Mouse (Mus musculus) gonadal fat pad, adult 2 months (tissue): ENCODE measurements around the gene Stra6l. TPM values are rescaled to one million over a fixed set of nuclear protein-coding genes. Genes with fewer than 3 reads are reported as not detected.

ENCODE experiments used
- DNase-seq: peaks from one replicate; pipeline ENCODE4 v3.0.0-alpha.2; 2012; ENCODE audit warnings: low read depth
- polyA plus RNA-seq: library from polyadenylated mRNA; depleted of rRNA; stranded (reverse); fragments of >200 nt; gene quantifications from 2 replicates; pipeline ENCODE4 v1.2.3, GENCODE M21; 2012

Gene Stra6l
- polyA plus RNA-seq, 1 experiment: 0.31 TPM

DNA sequence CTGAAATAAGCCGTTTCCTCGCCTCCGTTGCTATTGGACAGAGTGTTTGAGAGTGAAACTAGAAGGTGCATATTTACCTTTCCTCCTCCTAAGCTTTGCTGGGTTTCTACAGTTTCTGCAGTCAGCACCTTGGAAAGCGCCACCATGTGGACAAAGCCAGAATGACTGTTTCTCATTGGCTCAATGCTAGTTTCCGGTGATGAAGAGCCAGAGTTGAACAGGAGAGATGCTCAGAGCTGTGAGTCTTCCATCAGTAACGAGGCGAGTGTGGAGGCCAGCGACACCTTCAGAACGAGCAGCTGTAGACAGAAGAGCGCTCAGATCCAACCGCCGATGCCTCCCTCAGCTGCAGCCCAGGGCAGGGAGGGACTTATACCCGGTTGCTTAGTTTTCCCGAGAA is 4.1 kb upstream of the Stra6l start:
- no peak for DNase-seq

DNA sequence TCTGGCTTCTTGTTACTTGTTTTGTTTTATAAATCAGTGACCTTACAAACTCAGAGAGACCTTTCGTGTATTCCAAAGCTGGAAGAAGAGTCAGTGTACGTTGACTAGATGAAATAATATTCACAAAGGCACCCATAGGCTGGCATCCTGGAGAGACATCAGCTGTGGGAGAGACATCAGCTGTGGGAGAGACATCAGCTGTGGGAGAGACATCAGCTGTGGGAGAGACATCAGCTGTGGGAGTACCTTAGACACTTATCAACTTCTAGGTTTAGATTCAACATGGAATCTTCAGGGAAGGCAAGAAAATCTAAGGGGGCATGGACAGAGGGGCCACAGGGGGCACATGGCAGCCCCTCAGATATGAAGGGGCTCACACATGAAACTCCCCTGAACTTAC is 2.2 kb upstream of the Stra6l start:
- DNase-seq: no peak

DNA sequence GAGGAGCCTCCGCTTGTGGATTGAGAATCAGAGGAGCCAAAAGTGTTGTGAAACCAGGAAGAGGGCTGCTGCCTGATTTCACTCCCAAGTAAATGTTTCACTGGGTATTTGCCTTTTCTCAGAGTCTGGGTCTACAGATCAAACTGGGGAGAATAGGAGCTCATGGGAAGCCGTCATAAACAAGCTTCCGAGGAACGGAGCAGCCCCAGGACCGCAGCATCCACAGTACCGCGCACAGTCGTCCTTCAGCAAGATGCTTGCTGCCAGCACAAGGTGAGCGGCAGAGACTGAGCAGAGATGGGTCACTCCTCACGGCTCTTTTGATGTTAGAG is 327 bp downstream of the Stra6l start:
- DNase-seq: no peak

DNA sequence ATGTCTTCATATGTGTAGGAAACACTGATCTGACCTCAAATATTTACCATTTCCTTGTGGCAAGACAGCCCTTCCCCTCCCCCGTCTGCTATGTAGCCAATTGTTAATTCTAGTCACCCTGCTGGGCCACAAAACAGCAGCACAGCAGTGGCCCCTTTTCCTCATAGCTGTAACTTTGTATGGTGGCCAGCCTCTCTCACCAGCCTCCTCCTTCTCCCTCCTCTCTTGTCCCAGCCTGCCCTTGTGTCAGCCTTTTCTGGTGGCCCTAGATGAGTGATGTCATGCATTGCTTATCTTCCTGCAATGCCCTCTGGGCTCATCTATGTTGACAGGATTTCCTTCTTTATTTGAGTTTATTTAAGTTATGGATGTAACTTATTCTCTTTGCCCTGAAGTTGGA is 955 bp downstream of the Stra6l start:
- DNase-seq: no peak

DNA sequence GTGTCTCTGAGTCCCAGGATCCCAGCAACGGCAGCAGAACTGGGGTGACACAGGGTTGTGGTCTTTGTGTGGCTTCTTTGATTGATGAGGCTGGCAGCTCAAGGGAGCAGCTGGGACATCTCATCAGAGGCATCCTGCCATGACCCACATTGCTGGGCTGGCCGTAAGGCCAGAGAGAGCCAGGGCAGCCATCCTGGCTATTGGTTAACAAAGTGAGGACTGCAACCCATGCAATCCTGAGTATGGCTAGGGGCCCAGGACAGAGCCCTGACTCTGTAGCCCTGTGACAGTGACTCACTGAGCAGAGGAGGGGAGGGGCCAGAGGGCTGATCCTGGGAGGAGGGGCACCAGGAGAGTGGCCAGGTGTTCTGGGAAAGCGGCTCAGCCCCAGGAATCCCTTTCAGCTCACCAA is 3.2 kb downstream of the Stra6l start:
- no peak for DNase-seq

DNA sequence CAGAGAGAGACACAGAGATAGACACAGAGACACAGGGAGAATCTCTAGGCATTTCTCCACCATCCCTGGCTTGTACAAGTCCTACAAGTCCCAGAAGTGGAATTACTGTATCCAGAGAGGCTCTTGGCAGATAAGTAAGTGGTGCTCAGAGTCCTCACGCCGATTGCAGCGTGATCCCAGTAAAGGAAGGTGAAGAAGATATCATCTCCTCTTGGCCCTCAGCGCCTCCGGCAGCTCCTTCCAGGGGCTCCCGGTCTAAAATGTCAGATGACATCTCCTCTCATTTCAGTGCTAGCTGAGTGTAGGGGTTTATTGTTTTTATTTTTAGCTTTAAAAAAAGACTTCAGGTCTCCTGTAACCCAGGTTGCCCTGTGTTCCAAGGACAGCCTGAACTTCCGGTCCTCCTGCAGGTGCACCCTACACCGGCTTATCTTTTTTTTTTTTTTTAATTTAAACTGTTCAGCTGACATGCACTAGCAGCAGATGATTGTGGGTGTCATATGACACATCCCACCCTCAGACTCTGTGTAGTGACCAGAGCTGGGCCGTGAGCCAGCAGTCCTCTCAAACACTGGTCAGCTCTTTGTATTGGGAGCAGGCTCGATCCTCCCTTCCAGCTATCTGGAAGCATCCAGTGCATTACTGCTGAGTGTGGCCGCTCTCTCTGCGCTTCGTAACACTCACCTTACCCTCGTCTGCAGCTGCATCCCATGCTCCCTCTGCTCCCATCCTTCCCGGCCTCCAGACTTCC is 5.2 kb downstream of the Stra6l start:
- no peak for DNase-seq

DNA sequence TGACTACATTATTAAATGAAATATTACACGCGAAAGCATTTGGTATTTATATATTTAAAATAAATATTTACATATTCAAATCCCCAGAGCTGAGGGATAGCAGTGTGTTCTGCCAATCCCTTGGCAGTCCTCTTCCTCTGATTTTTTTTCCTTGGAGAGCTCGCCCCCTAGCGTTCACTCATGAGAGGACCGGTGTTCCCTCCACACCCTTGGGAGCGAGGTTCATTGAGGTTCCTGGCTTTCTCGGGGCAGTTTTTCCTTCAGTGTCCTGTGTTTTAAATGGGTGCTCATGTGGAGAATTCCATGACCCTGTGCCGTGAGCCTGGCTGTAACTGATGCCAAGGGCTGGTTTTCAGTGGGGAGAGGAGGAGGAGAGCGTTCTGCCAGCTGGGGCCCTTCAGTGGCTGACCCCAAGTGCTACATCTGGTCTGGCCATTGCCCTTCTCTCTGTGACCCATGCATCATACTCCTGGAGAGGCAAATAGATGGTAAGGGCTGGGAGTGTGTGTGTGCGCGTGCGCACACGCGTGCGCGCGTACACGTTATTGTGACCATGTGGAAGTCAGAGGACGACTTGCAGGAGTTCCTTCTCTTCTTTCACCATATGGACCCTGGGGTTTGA is 7.5 kb downstream of the Stra6l start:
- DNase-seq: no peak

DNA sequence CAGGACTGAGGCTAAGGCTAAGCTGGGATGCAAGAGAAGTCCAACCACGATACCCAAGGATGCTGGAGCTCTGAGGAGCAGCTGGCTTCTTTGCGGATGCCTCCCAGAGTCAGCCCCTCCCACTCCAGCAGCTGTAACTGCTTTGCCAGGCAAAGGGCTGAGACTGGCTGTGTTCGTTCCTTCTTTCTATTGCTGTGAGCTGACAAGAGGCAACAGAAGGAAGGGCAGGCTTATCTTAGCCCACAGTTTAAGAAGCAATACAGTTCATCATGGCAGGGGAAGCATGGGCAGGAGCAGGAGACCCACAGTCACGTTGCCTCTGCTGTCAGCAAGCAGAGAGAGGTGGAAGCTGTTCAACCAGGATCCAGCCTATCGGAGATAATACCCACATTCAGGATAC is 12.7 kb downstream of the Stra6l start:
- DNase-seq: no peak

DNA sequence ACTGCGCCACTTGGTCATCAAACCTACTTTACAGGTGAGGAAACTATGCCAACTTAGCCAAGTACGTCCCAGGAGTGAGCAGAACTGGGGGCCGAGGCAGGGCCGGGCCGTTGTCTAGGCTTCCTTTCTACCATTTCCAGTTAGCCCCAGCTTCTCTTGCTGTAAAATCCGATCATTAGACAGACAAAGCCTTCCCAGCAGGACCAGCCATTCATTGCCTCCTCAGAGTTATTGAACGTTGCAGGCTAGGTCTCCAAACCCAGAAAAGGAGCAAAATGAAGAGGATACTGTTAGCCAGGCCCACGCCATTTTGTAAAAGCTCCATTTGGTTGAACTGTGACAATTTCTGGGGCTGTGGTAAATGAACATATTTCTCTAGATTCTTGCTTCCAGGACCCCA is 19.0 kb downstream of the Stra6l start:
- no peak for DNase-seq

DNA sequence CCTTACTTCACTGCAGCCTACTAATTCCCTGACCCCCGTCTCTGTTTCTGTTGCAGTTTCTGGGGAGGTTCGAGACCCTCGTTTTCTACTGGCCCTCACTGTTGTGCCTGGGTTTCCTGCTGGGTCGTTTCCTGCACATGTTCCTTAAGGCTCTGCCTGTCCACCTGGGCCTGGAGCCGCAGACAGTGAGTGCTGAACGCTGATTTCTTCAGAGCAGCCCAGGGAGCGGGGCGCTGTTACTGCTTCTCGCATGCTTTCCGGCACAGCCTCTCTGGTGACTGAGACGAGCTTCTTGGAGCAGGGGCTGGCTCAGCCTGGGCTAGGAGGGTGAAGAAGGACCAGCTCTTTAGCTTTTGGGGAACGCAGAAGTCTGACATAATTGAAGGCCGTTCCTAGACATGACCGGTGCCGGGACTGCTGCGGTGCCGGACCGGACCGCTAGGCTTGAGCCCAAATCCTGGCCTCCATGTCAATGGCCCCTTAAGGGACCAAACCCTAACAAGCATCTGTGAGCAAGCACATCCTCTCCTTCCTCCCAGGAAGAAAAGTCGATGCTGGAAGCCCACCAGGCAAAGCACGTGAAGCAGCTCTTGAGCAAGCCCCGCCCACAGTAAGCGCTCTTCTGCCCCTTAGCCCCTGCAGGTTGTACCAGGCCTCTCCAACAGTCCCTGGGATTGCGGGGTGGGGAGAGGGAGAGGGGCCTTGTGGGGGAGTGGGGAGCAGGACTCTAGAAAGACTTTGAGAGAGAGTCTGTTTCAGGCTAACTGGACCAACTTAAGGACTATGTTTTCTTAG is 20.8 kb downstream of the Stra6l start:
- DNase-seq: no peak

DNA sequence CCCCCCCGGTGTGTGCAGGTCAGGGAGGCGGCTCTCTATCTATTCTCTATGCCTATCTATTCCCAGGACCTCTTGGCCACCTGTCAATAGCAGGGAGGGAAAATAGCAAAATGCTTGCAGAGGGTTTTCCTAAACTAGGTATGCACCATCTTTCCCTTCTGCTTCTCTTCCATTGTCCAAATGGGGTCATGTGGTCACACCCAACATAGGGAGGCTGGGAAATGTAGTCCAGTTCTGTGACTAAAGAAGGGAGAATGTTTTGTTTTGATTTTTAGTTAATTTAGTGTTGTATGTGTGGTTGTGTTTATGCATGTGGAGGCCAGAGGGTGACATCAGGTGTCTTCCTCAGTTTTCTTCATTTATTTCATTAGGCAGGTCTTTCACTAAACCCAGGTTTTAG is 23.7 kb downstream of the Stra6l start:
- no peak for DNase-seq

DNA sequence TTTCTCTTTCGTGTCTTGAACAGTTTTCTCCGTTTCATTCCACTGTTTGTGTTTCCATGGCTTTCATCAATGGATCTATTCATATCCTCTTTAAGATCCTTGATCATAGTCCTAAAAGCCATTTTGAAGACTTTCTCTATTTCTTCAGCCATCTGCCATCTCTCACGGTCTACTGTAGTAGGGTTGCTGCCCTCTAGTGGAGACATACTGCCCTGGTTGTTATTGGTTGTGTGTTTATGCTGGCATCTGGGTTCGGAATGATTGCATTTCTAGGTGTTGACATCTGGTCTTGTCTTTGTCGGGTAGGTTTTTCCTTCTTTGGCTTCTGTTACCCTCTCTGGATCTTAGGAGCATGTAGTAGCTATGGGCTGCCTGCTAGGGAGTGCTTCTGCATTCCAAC is 30.5 kb downstream of the Stra6l start:
- peak; percentile 8 for DNase-seq

DNA sequence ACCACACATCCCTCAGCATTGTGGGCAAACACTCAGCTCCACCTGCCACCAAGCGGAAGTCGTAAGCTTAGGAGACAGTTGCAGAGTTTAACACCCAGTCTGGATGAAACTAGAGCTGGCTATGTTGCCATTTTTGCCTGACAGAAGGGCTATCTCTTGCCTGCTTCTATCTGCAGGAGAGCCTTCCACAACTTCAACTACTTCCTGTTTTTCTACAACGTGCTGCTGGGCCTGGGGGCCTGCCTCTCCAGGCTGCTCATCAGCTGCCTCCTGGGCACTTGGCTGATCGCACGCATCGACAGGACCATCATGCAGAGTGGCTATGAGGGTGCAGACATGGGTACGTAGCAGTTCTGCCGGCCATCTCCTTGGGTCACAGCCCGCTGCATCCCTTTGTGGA is 34.1 kb downstream of the Stra6l start:
- DNase-seq: no peak

DNA sequence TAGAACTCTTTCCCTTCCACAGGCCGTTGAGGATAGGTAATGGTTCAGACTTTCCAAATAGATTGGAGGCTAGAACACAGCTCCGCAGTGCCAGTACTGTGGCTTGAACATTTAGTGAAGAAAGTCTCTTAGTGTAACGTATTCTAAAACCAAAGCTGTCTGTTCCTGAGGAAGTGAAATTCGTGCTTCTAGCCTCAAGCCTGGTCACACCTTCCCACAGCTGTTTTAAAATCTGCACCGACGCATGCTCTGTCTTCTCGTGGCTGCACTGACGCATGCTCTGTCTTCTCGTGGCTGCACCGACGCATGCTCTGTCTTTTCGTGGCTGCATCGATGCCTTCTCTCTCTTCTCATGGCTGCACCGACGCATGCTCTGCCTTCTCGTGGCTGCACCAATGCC is 34.8 kb downstream of the Stra6l start:
- no peak for DNase-seq

DNA sequence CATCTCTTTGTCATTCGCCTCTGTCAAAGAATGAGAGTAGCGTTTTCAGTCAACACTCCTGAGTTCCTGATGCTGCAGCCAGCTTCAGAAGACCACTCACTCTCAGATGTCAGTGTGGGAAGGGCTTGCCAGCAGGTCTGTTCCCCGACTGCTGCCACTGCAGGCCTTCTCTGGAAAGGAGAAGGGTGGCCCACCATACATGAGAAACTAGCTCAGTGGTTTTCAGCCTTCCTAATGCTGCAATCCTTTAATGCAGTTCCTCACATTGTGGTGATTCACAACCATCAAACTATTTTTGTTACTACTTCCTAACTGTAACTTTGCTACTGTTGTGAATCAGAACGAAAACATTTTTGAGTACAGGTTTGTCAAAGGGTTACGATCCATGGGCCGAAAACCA is 41.0 kb downstream of the Stra6l start:
- DNase-seq: no peak

DNA sequence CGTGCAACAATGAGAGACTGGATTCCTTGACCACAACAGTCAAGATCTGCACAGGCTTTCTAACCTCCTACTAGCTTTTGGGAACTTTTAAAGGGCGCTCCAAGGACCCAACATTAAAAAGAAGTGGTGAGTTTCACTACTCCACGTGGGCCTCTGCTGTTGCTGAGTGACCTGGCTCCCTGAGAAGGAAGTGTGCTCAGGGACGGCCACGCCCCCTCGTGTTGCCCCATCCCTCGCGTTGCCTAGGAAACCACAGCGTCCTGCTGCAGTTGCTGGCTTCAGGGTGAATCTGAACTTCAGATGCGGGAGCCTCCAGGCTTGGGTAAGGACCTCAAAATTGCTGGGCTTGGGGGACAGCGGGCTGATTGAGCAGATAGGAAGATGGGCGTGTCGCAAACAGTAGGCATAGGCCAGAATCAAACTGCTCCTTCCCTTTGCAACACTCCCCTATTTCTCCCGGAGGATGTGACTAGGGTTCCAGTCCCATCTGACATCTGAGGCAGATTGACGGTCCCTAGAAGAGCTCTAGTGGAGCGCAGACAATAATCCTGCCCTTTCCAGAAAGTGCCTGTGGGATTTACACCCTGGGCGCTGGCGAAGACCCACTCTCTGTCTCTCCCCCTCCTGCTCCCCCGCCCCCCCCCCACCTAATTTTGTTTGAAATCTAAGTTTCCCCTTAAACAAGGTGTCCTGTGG is 41.8 kb downstream of the Stra6l start, which contains the start of gene Ccdc180:
TSS of gene Ccdc180 (plus strand) at position 238 of the 696 bp plus-strand sequence.
- DNase-seq: no peak

DNA sequence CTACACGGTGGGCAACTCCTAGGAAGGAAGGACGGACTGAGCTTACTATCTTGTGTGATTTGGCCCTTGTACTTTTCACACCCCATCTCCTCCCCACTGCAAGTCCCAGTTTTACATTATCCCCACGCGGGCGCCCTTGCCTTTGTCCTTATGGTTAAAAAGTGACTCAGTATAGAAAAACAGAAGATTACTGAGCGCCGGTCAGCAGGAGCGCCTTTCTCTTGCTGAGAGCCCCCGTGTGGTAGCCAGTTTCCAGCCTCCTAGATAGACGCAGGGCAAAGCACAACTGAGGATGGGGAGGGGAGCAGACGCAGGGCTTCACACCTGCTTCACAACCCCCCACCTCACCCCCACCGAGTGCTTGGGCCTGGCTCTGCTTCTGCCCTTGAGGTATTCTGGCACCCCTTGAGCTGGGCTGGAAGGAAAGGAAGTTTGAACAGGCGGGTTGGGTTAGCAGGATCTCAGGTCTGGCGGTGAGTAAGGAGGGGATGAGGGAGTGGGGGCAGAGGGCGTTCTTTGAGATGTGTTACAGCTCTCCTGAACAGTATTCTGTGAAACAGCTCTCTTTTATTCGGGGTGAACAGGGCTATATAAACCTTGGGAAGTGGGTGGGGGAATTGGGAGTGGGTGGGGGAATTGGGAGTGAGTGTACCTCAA is 48.1 kb downstream of the Stra6l start:
- no peak for DNase-seq

DNA sequence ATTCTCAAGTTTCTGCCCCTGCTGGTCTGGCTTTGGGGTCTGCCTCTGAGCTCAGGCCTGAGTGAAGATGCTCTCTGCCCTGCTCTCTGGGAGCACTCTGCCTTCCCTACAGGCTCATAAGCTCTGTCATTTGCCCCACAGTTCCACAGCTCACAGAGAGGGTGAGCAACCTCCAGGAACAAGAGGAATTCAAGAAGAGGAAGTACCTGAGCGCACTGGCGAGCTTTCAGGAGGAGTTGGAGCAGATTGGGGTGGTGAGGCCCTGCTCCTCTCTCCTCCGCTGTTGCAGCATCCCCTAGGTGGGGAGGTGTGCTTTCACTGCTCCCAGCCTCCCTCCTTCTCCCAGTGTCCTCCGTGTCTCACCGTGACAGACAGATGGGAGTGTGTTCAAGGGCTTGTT is 49.9 kb downstream of the Stra6l start:
- no peak for DNase-seq

DNA sequence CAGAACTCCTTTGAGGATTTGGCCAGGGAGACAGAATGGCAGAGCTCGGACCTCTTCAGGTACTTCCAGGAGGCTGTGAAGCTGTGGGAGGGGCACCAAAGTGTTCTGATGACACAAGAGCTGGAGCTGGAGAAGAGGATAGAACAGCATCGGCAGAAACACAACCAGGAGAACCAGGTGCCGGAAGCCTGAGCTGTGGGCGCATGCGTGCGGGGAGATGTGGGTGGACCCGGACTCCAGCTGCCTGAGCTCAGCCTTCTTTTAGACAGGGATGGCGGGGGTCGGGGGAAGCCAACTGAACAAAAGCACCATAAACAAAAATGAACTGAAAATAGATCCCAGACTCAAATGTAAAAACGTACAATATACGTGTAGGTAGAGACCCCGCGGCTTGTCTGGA is 60.8 kb downstream of the Stra6l start:
- DNase-seq: no peak

DNA sequence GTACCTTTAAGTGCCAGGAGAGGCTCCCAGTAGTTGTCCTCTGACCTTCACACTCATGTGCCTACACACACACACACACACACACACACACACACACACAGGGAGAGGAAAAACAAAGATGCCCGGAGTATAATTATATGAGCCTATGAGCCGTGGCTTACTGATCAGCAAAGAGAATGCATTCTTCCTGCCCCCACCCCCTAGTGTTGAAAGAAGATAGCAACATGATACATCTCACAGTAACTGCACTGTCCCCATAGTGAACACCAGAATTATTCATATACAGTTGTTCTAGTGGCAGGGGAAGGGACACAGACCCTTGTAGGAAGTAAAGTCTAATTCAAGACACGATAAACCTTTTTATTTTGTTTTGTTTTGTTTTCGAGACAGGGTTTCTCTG is 61.5 kb downstream of the Stra6l start:
- no peak for DNase-seq

DNA sequence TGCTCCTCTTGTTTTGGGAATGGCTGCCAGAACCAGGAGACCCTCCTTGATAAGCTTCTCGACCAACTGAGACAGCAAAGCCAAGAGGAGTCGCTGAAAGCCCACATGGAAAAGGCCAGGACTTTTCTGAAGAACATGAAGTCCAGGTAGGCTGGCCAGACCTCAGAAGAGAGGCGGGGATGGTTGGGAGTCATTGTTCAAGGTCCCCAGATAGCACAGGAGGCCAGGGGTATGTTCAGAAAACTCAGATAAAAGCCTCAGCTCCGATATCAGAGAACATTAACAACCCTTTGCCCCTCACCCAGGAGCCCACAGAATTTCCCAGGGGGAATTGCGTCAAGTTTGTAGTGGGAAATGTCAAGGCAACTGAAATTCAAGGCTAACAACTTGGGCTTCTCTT is 62.8 kb downstream of the Stra6l start:
- no peak for DNase-seq

DNA sequence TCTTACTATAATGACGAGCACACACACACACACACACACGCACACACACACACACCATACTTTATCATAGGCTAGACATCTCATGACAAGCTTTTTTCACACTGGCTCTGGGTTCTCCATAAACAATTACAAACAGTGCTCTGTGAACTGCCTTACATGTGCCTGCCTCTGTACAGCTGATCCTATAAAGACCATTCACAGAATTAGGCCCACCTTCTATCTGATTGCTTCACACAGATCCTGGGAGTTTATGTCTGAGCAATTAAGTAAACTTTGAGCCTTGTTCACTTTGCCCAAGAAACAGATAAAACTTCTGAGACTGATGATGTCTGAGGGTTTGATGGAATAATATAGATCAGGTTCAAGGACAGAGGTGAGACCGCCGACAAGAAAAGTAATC is 63.4 kb downstream of the Stra6l start:
- DNase-seq: no peak
